In the genomic region with DNA sequence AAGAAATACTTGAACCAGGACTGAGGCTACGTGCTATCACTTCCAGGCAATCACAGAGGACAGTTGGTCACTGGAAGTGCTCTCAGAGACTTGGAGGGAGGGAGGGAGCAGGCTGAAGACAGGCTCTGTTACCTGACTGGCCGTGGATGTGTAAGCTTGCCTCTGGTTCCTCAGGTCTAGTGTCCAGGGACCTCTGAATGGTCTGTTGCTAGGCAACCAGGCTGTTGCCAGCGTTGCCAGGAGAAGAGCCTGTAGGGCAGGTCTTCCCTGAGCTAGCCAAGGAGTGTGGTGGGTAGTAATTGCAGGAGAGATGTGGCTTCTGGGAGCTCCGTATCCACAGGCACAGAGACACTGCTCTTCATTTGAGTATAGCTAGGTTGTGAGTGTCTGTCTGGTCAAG, we compare ENCODE assay signal across 17 mouse cellular contexts.
DNase-seq lines count a peak whose midpoint lies in the region; ATAC-seq lines count a peak whose summit lies in the region.
"Had no signal": no experiment of that assay in that cellular context is flagged by ENCODE, and none has a peak within 500 bp of the region (broad histone marks: within the 10 kb centered on the region; RNA-seq: fewer than 3 reads in every experiment).

No protein-coding gene starts in this region.

- peak; percentile 58 for ATAC-seq in forebrain, embryonic 11.5 days (replicated peaks; ENCODE audit: low FRiP score)
- peak; percentile 70 for ATAC-seq in hindbrain, embryonic 15.5 days (ENCODE audit: low FRiP score, low read depth)
- 0 out of 2 replicates have a peak, but pooled peaks have one; percentile 17 for ATAC-seq in neural tube, embryonic 13.5 days (ENCODE audit: low read depth)
- ATAC-seq in liver, embryonic 12.5 days = no peak
- ATAC-seq: intestine, postnatal 0 days had no signal

- H3K9me3 ChIP-seq in forebrain, embryonic 11.5 days (ENCODE audit: control insufficient read depth, low read length) = no peaks in the 10 kb centered on the region
- H3K9me3 ChIP-seq in forebrain, embryonic 10.5 days = no peaks in the 10 kb centered on the region
- no peaks in the 10 kb centered on the region for H3K9me3 ChIP-seq in embryonic facial prominence, embryonic 10.5 days
- no peaks in the 10 kb centered on the region for H3K9me3 ChIP-seq in hindbrain, embryonic 15.5 days
- H3K9me3 ChIP-seq in neural tube, embryonic 13.5 days = no peaks in the 10 kb centered on the region
- H3K9me3 ChIP-seq in liver, embryonic 12.5 days (replicated peaks) = no peaks in the 10 kb centered on the region
- H3K9me3 ChIP-seq: limb, embryonic 10.5 days had no signal

- no peak overlapping the region for H3K4me3 ChIP-seq in forebrain, embryonic 11.5 days (ENCODE audit: low read depth, low read length)
- no peak overlapping the region for H3K4me3 ChIP-seq in forebrain, embryonic 10.5 days
- no peak overlapping the region for H3K4me3 ChIP-seq in embryonic facial prominence, embryonic 10.5 days
- no peak overlapping the region for H3K4me3 ChIP-seq in hindbrain, embryonic 15.5 days
- no peak overlapping the region for H3K4me3 ChIP-seq in neural tube, embryonic 13.5 days
- H3K4me3 ChIP-seq in liver, embryonic 12.5 days = no peak overlapping the region
- H3K4me3 ChIP-seq: erythroblast, embryonic 14.5 days; limb, embryonic 10.5 days had no signal

- WGBS in forebrain, embryonic 11.5 days = 30% methylated on average over 4 of the region's 4 CpGs
- WGBS in forebrain, embryonic 10.5 days = 43% methylated on average over 4 of the region's 4 CpGs
- WGBS in embryonic facial prominence, embryonic 10.5 days = 41% methylated on average over 4 of the region's 4 CpGs
- WGBS in hindbrain, embryonic 15.5 days = 30% methylated on average over 4 of the region's 4 CpGs
- 25% methylated on average over 4 of the region's 4 CpGs for WGBS in neural tube, embryonic 13.5 days
- WGBS in liver, embryonic 12.5 days (ENCODE audit: insufficient replicate concordance) = 37% methylated on average over 4 of the region's 4 CpGs

- no peak overlapping the region for H3K9ac ChIP-seq in forebrain, embryonic 11.5 days (ENCODE audit: low read length)
- no peak overlapping the region for H3K9ac ChIP-seq in hindbrain, embryonic 15.5 days
- H3K9ac ChIP-seq in neural tube, embryonic 13.5 days = no peak overlapping the region
- no peak overlapping the region for H3K9ac ChIP-seq in liver, embryonic 12.5 days
- H3K9ac ChIP-seq: liver, embryonic 14.5 days had no signal

- no peaks in the 10 kb centered on the region; the same call in 1 of the 2 replicates for H3K4me1 ChIP-seq in forebrain, embryonic 11.5 days (replicated peaks; ENCODE audit: control insufficient read depth, insufficient read depth, low read length)
- H3K4me1 ChIP-seq in forebrain, embryonic 10.5 days = peaks cover 11% of the 10 kb centered on the region; the same call in 1 of the 2 replicates
- peaks cover 5% of the 10 kb centered on the region for H3K4me1 ChIP-seq in embryonic facial prominence, embryonic 10.5 days
- peaks cover 40% of the 10 kb centered on the region for H3K4me1 ChIP-seq in hindbrain, embryonic 15.5 days (replicated peaks)
- peaks cover 63% of the 10 kb centered on the region for H3K4me1 ChIP-seq in neural tube, embryonic 13.5 days (replicated peaks)
- no peaks in the 10 kb centered on the region for H3K4me1 ChIP-seq in liver, embryonic 12.5 days

- DNase-seq in forebrain, embryonic 11.5 days (ENCODE audit: low spot score) = no peak
- no peak for DNase-seq in forebrain, embryonic 10.5 days (ENCODE audit: extremely low spot score, low spot score)
- peak; percentile 29 for DNase-seq in embryonic facial prominence, embryonic 10.5 days (ENCODE audit: low spot score)
- DNase-seq in testis, postnatal 10 days (ENCODE audit: low spot score) = no peak
- DNase-seq in lung, adult 18-20 months = no peak
- DNase-seq: adrenal gland, postnatal 10 days; cerebellum, postnatal 25 days; heart, adult 18-20 months; kidney, postnatal 36 days; lung, postnatal 36 days had no signal

- no peak overlapping the region for H3K4me2 ChIP-seq in forebrain, embryonic 11.5 days (ENCODE audit: low read depth, low read length, severe bottlenecking)
- H3K4me2 ChIP-seq in hindbrain, embryonic 15.5 days = no peak overlapping the region
- no peak overlapping the region for H3K4me2 ChIP-seq in neural tube, embryonic 13.5 days
- H3K4me2 ChIP-seq in liver, embryonic 12.5 days = no peak overlapping the region

- no peaks in the 10 kb centered on the region for H3K27me3 ChIP-seq in forebrain, embryonic 11.5 days (ENCODE audit: control insufficient read depth, insufficient read depth, low read length)
- H3K27me3 ChIP-seq in forebrain, embryonic 10.5 days (ENCODE audit: poor library complexity, severe bottlenecking) = no peaks in the 10 kb centered on the region
- H3K27me3 ChIP-seq in embryonic facial prominence, embryonic 10.5 days (replicated peaks; ENCODE audit: low read depth, poor library complexity, severe bottlenecking) = no peaks in the 10 kb centered on the region
- no peaks in the 10 kb centered on the region for H3K27me3 ChIP-seq in hindbrain, embryonic 15.5 days
- 0 out of 2 replicates have a peak, but pooled peaks cover 4% of the 10 kb centered on the region for H3K27me3 ChIP-seq in neural tube, embryonic 13.5 days
- H3K27me3 ChIP-seq in liver, embryonic 12.5 days (replicated peaks) = no peaks in the 10 kb centered on the region

- no peaks in the 10 kb centered on the region for H3K36me3 ChIP-seq in forebrain, embryonic 11.5 days (ENCODE audit: control insufficient read depth, insufficient read depth, low read length)
- H3K36me3 ChIP-seq in forebrain, embryonic 10.5 days (replicated peaks) = no peaks in the 10 kb centered on the region
- no peaks in the 10 kb centered on the region for H3K36me3 ChIP-seq in embryonic facial prominence, embryonic 10.5 days (replicated peaks)
- H3K36me3 ChIP-seq in hindbrain, embryonic 15.5 days = no peaks in the 10 kb centered on the region
- H3K36me3 ChIP-seq in neural tube, embryonic 13.5 days = no peaks in the 10 kb centered on the region
- no peaks in the 10 kb centered on the region for H3K36me3 ChIP-seq in liver, embryonic 12.5 days
- H3K36me3 ChIP-seq: limb, embryonic 10.5 days had no signal

- no peak overlapping the region for H3K27ac ChIP-seq in forebrain, embryonic 11.5 days (ENCODE audit: low read depth, low read length)
- no peak overlapping the region for H3K27ac ChIP-seq in forebrain, embryonic 10.5 days
- H3K27ac ChIP-seq in embryonic facial prominence, embryonic 10.5 days (replicated peaks) = no peak overlapping the region
- no peak overlapping the region for H3K27ac ChIP-seq in hindbrain, embryonic 15.5 days (replicated peaks)
- H3K27ac ChIP-seq in neural tube, embryonic 13.5 days (replicated peaks) = no peak overlapping the region
- no peak overlapping the region for H3K27ac ChIP-seq in liver, embryonic 12.5 days
- H3K27ac ChIP-seq: limb, embryonic 10.5 days; liver, embryonic 14.5 days had no signal
